Mouse (Mus musculus): ENCODE results near the gene Olfr1415. TPM values are rescaled to one million over a fixed set of nuclear protein-coding genes. Genes with fewer than 3 reads are reported as not detected.

The Olfr1415 gene
- polyA plus RNA-seq, 1 experiment from 2014 or later = not detected

GRCm38 (mm10) chr1:92474066-92474578 is 21.8 kb downstream of the Olfr1415 start:
- Histone ChIP-seq H3K27me3 (ENCODE audit: insufficient read depth, low read length) (peaks cover 2% of the 10 kb centered on the region; the same call in 1 of the 2 replicates), H3K27ac (ENCODE audit: low read length) (no peak overlapping the region; the same call in 1 of the 2 replicates), H3K4me1 (ENCODE audit: insufficient read depth, low read length) (peaks cover 13% of the 10 kb centered on the region), H3K36me3 (ENCODE audit: insufficient read depth, low read length) (peaks cover 15% of the 10 kb centered on the region), H3K9me3 (ENCODE audit: low read length) (no peaks in the 10 kb centered on the region), H3K4me3 (ENCODE audit: low read length) (peak overlapping the region; percentile 69), H3K9ac (replicated peaks; ENCODE audit: low read length) (peak overlapping the region; percentile 66), H3K4me2 (replicated peaks; ENCODE audit: low read depth, low read length) (peak overlapping the region; percentile 78)
- peak; percentile 80; the same call in 1 of the 2 replicates for ATAC-seq (ENCODE audit: low FRiP score, low TSS enrichment)
- 4% methylated on average over 10 of the region's 10 CpGs for WGBS

GRCm38 (mm10) chr1:92473165-92474041 is 22.5 kb downstream of the Olfr1415 start, which contains the start of gene Ndufa10:
Gene Ndufa10, minus strand, starts transcription at chr1:92473860.
- Histone ChIP-seq H3K27ac (ENCODE audit: low read length) (peak within 1 kb of the TSS; percentile 70; the same call in 1 of the 2 replicates), H3K27me3 (ENCODE audit: insufficient read depth, low read length) (peaks cover 2% of the 10 kb centered on the region; the same call in 1 of the 2 replicates), H3K9me3 (ENCODE audit: low read length) (no peaks in the 10 kb centered on the region), H3K4me3 (ENCODE audit: low read length) (peak within 1 kb of the TSS; percentile 69), H3K4me2 (replicated peaks; ENCODE audit: low read depth, low read length) (peak within 1 kb of the TSS; percentile 78), H3K9ac (replicated peaks; ENCODE audit: low read length) (peak within 1 kb of the TSS; percentile 80), H3K36me3 (ENCODE audit: insufficient read depth, low read length) (peaks cover 21% of the 10 kb centered on the region), H3K4me1 (ENCODE audit: insufficient read depth, low read length) (peaks cover 13% of the 10 kb centered on the region)
- WGBS = under 1% methylated on average over 67 of the region's 67 CpGs
- peak; percentile 95 for ATAC-seq (ENCODE audit: low FRiP score, low TSS enrichment)

GRCm38 (mm10) chr1:92468891-92469290 is 27.0 kb downstream of the Olfr1415 start:
- Histone ChIP-seq H3K9ac (replicated peaks; ENCODE audit: low read length) (no peak overlapping the region), H3K36me3 (ENCODE audit: insufficient read depth, low read length) (peaks cover 64% of the 10 kb centered on the region), H3K4me3 (ENCODE audit: low read length) (no peak overlapping the region), H3K4me2 (replicated peaks; ENCODE audit: low read depth, low read length) (no peak overlapping the region), H3K9me3 (ENCODE audit: low read length) (no peaks in the 10 kb centered on the region), H3K27ac (ENCODE audit: low read length) (no peak overlapping the region), H3K4me1 (ENCODE audit: insufficient read depth, low read length) (peaks cover 9% of the 10 kb centered on the region), H3K27me3 (ENCODE audit: insufficient read depth, low read length) (no peaks in the 10 kb centered on the region)
- no peak for ATAC-seq (ENCODE audit: low FRiP score, low TSS enrichment)
- WGBS = 78% methylated on average over 4 of the region's 4 CpGs

GRCm38 (mm10) chr1:92458416-92458815 is 37.5 kb downstream of the Olfr1415 start:
- WGBS = 89% methylated on average over 6 of the region's 6 CpGs
- Histone ChIP-seq H3K36me3 (ENCODE audit: insufficient read depth, low read length) (peaks cover 74% of the 10 kb centered on the region), H3K4me3 (ENCODE audit: low read length) (no peak overlapping the region), H3K27ac (ENCODE audit: low read length) (no peak overlapping the region), H3K27me3 (ENCODE audit: insufficient read depth, low read length) (no peaks in the 10 kb centered on the region), H3K9ac (replicated peaks; ENCODE audit: low read length) (no peak overlapping the region), H3K9me3 (ENCODE audit: low read length) (0 out of 2 replicates have a peak, but pooled peaks cover 3% of the 10 kb centered on the region), H3K4me2 (replicated peaks; ENCODE audit: low read depth, low read length) (no peak overlapping the region), H3K4me1 (ENCODE audit: insufficient read depth, low read length) (no peaks in the 10 kb centered on the region)
- no peak for ATAC-seq (ENCODE audit: low FRiP score, low TSS enrichment)

GRCm38 (mm10) chr1:92457758-92458157 is 38.1 kb downstream of the Olfr1415 start:
- Histone ChIP-seq H3K9me3 (ENCODE audit: low read length) (0 out of 2 replicates have a peak, but pooled peaks cover 3% of the 10 kb centered on the region), H3K36me3 (ENCODE audit: insufficient read depth, low read length) (peaks cover 74% of the 10 kb centered on the region), H3K4me3 (ENCODE audit: low read length) (no peak overlapping the region), H3K9ac (replicated peaks; ENCODE audit: low read length) (no peak overlapping the region), H3K4me1 (ENCODE audit: insufficient read depth, low read length) (no peaks in the 10 kb centered on the region), H3K27me3 (ENCODE audit: insufficient read depth, low read length) (no peaks in the 10 kb centered on the region), H3K4me2 (replicated peaks; ENCODE audit: low read depth, low read length) (no peak overlapping the region), H3K27ac (ENCODE audit: low read length) (no peak overlapping the region)
- no peak for ATAC-seq (ENCODE audit: low FRiP score, low TSS enrichment)

- 71% methylated on average over 8 of the region's 8 CpGs for WGBS
Measured at GRCm38 (mm10) chr1:92453751-92454445, 42.0 kb downstream of the Olfr1415 start.

GRCm38 (mm10) chr1:92448293-92448692 is 47.6 kb downstream of the Olfr1415 start:
- Histone ChIP-seq H3K36me3 (ENCODE audit: insufficient read depth, low read length) (peaks cover 53% of the 10 kb centered on the region), H3K27me3 (ENCODE audit: insufficient read depth, low read length) (no peaks in the 10 kb centered on the region), H3K4me3 (ENCODE audit: low read length) (no peak overlapping the region), H3K9ac (replicated peaks; ENCODE audit: low read length) (no peak overlapping the region), H3K27ac (ENCODE audit: low read length) (no peak overlapping the region), H3K4me1 (ENCODE audit: insufficient read depth, low read length) (no peaks in the 10 kb centered on the region), H3K9me3 (ENCODE audit: low read length) (no peaks in the 10 kb centered on the region), H3K4me2 (replicated peaks; ENCODE audit: low read depth, low read length) (no peak overlapping the region)
- no peak for ATAC-seq (ENCODE audit: low FRiP score, low TSS enrichment)
- WGBS = 66% methylated on average over 3 of the region's 3 CpGs

More at GRCm38 (mm10) chr1:92453751-92454445, 42.0 kb downstream of the Olfr1415 start:
- H3K4me1 ChIP-seq (ENCODE audit: insufficient read depth, low read length) = no peaks in the 10 kb centered on the region
- no peaks in the 10 kb centered on the region for H3K27me3 ChIP-seq (ENCODE audit: insufficient read depth, low read length)
- no peak for ATAC-seq (ENCODE audit: low FRiP score, low TSS enrichment)
- no peak overlapping the region for H3K27ac ChIP-seq (ENCODE audit: low read length)
- H3K4me2 ChIP-seq (replicated peaks; ENCODE audit: low read depth, low read length) = no peak overlapping the region
- H3K9ac ChIP-seq (replicated peaks; ENCODE audit: low read length) = no peak overlapping the region
- no peak overlapping the region for H3K4me3 ChIP-seq (ENCODE audit: low read length)
- 0 out of 2 replicates have a peak, but pooled peaks cover 3% of the 10 kb centered on the region for H3K9me3 ChIP-seq (ENCODE audit: low read length)
- H3K36me3 ChIP-seq (ENCODE audit: insufficient read depth, low read length) = peaks cover 67% of the 10 kb centered on the region

- Histone ChIP-seq H3K4me2 (replicated peaks; ENCODE audit: low read depth, low read length) (no peak overlapping the region), H3K27ac (ENCODE audit: low read length) (no peak overlapping the region), H3K36me3 (ENCODE audit: insufficient read depth, low read length) (peaks cover 39% of the 10 kb centered on the region), H3K9me3 (ENCODE audit: low read length) (no peaks in the 10 kb centered on the region), H3K4me3 (ENCODE audit: low read length) (no peak overlapping the region), H3K27me3 (ENCODE audit: insufficient read depth, low read length) (no peaks in the 10 kb centered on the region), H3K4me1 (ENCODE audit: insufficient read depth, low read length) (no peaks in the 10 kb centered on the region), H3K9ac (replicated peaks; ENCODE audit: low read length) (no peak overlapping the region)
- no peak for ATAC-seq (ENCODE audit: low FRiP score, low TSS enrichment)
- 91% methylated on average over 6 of the region's 6 CpGs for WGBS
Measured at GRCm38 (mm10) chr1:92441453-92442063, 54.3 kb downstream of the Olfr1415 start.

GRCm38 (mm10) chr1:92440066-92440750 is 55.7 kb downstream of the Olfr1415 start:
- H3K9ac ChIP-seq (replicated peaks; ENCODE audit: low read length) = no peak overlapping the region
- ATAC-seq (ENCODE audit: low FRiP score, low TSS enrichment) = no peak
- H3K36me3 ChIP-seq (ENCODE audit: insufficient read depth, low read length) = peaks cover 36% of the 10 kb centered on the region
- WGBS = 86% methylated on average over 9 of the region's 9 CpGs
- H3K27ac ChIP-seq (ENCODE audit: low read length) = no peak overlapping the region
- no peak overlapping the region for H3K4me3 ChIP-seq (ENCODE audit: low read length)
- H3K4me1 ChIP-seq (ENCODE audit: insufficient read depth, low read length) = no peaks in the 10 kb centered on the region
- H3K27me3 ChIP-seq (ENCODE audit: insufficient read depth, low read length) = no peaks in the 10 kb centered on the region
- H3K4me2 ChIP-seq (replicated peaks; ENCODE audit: low read depth, low read length) = no peak overlapping the region
- H3K9me3 ChIP-seq (ENCODE audit: low read length) = no peaks in the 10 kb centered on the region
